8 mouse cellular contexts compared by ENCODE assay signal in the genomic region with DNA sequence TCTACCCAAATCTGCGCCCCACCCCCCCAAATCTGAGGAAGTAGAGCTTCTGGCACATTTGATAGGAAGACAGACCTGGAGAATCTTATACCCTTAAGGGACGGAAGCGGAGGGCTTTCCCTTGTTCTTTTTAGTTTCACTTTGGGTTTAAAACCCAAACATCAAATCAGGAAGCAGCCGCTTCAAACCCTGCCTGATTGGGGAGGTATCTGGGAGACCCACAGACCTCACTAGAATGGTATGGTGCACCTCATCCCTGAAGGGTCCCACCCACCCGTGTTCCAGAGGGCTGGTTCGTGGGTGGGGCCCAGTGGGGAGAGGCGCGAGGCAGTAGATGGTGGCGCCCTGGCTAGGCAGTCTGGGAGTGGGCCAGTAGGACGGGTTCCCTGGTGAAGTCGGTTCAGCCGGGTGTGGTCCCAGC. TPM values are rescaled to one million over a fixed set of nuclear protein-coding genes. Genes with fewer than 3 reads are reported as not detected.
DNase-seq lines count a peak whose midpoint lies in the region; ATAC-seq and TF ChIP-seq lines count a peak whose summit lies in the region.

No protein-coding gene starts in this region.

- intact Hi-C loops in left cerebral cortex, adult 2 months (cut with DNase I), result no loop called here

- peak; percentile 46 to 57; a peak in 3 of 4 replicates for ATAC-seq in hematopoietic stem cell, adult 5-6 weeks (replicated peaks in 1 of 2; ENCODE audit: insufficient read depth in 1 of 2, low FRiP score in 2 of 2, low TSS enrichment in 1 of 2, low read depth in 1 of 2, poor library complexity in 2 of 2, severe bottlenecking in 2 of 2)
- ATAC-seq in megakaryocyte-erythroid progenitor cell, adult 5-6 weeks (replicated peaks; ENCODE audit: low FRiP score, low TSS enrichment, poor library complexity, severe bottlenecking), result peak; percentile 48
- no peak for ATAC-seq in monocyte, adult 5-6 weeks (replicated peaks; ENCODE audit: insufficient number of reproducible peaks, low FRiP score, low TSS enrichment, poor library complexity, severe bottlenecking)

- peak overlapping the region; percentile 55 for H3K27ac ChIP-seq in left cerebral cortex, adult 2 months

- TF ChIP-seq CTCF in left cerebral cortex, adult 2 months (IDR thresholded peaks at IDR 0.05), result no peak

- DNase-seq in left cerebral cortex, adult 2 months (ENCODE audit: extremely low spot score in 1 of 2, low spot score in 2 of 2), result no peak
- DNase-seq in left cerebral cortex, adult 18-20 months (ENCODE audit: low spot score in 2 of 2), result no peak
- DNase-seq in T-cell, adult 2 months (ENCODE audit: low spot score), result peak; percentile 75
- no peak for DNase-seq in adrenal gland, postnatal 25 days
- no peak for DNase-seq in embryo, embryonic 10.5 days (ENCODE audit: low spot score)

- 0 out of 2 replicates have a peak overlapping the region, but pooled peaks have one; percentile 19 for H3K4me3 ChIP-seq in left cerebral cortex, adult 2 months

RNA-seq across cellular contexts. Expression of a gene that starts 44.7 kb away (rescaled TPM):
- 10 to 100 TPM; 16.1 to 17.3 TPM for total RNA-seq in left cerebral cortex, adult 2 months (2021)
- 10 to 100 TPM; 13.2 to 15.3 TPM for total RNA-seq in left cerebral cortex, adult 18-20 months (2021)
- total RNA-seq in hematopoietic stem cell, adult 5-6 weeks (2017), result 0.89 TPM in 1 of 2 replicates, not detected in the other
- total RNA-seq in megakaryocyte-erythroid progenitor cell, adult 5-6 weeks (2014; fragmentation: Nextera tagmentation), result not detected in 2 replicates
- not detected in 2 replicates for total RNA-seq in megakaryocyte-erythroid progenitor cell, adult 5-6 weeks (2017)
- total RNA-seq in monocyte, adult 5-6 weeks (2017), result 5.0 to 95.3 TPM (median 6.6 TPM) in 3 replicates
- total RNA-seq in adrenal gland, postnatal 25 days (2021), result 42.3 and 50.9 TPM in 2 replicates
